Mouse (Mus musculus): ENCODE measurements around the gene Selenom. TPM values are rescaled to one million over a fixed set of nuclear protein-coding genes. Genes with fewer than 3 reads are reported as not detected.

The Selenom gene
- 148 and 151 TPM in 2 replicates for polyA plus RNA-seq (2014; fragmentation: Nextera tagmentation; extraction: Ambion mirVana)

DNA sequence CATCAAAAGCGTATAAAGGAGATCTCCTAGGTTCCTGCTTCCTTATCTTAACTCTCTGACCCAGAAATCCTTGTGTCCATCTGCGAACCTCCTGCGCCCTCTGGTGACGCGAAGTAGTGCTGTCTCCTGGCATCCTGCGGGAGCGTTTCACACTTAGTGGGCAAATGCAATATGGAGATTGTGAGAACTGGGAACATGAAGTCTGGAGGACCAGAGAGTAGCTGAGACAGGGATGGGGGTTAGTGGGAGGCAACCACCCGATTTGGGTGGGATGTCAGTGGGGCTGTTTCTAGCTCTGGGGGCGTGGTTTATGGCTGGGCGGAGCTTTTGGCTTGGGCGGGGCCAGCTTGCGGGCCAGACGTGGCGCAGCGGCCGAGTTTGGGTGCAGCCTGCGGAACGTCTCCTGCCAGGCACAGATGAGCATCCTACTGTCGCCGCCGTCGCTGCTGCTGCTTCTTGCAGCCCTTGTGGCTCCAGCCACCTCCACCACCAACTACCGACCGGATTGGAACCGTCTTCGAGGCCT lies at the start of gene Selenom:
Gene Selenom (plus strand): TSS at position 156 of the 526 bp plus-strand sequence.
- Histone ChIP-seq H3K27me3 (ENCODE audit: control insufficient read depth, insufficient read depth, low read length) (no peaks in the 10 kb centered on the region), H3K36me3 (ENCODE audit: control insufficient read depth, insufficient read depth, low read length) (peaks cover 8% of the 10 kb centered on the region), H3K4me1 (ENCODE audit: control insufficient read depth in 2 of 2, insufficient read depth in 2 of 2, low read length in 2 of 2) (peaks cover 15 to 44% of the 10 kb centered on the region in 2 experiments), H3K9ac (ENCODE audit: low read length) (peak within 1 kb of the TSS; percentile 78), H3K27ac (replicated peaks in 1 of 2; ENCODE audit: control insufficient read depth in 1 of 2, insufficient read depth in 1 of 2, low read depth in 2 of 2, low read length in 2 of 2) (peak within 1 kb of the TSS; percentile 60 to 69), H3K9me3 (ENCODE audit: control insufficient read depth, low read length) (no peaks in the 10 kb centered on the region), H3K4me2 (ENCODE audit: low read length) (peak within 1 kb of the TSS; percentile 84), H3K4me3 (ENCODE audit: control insufficient read depth in 1 of 2, insufficient read depth in 1 of 2, low read depth in 1 of 2, low read length in 2 of 2) (peak within 1 kb of the TSS; percentile 47 to 70)
- peak; percentile 62 for ATAC-seq (ENCODE audit: insufficient number of reproducible peaks, insufficient read depth, low FRiP score, low read depth)
- under 1% methylated on average over 26 of the region's 26 CpGs for WGBS

DNA sequence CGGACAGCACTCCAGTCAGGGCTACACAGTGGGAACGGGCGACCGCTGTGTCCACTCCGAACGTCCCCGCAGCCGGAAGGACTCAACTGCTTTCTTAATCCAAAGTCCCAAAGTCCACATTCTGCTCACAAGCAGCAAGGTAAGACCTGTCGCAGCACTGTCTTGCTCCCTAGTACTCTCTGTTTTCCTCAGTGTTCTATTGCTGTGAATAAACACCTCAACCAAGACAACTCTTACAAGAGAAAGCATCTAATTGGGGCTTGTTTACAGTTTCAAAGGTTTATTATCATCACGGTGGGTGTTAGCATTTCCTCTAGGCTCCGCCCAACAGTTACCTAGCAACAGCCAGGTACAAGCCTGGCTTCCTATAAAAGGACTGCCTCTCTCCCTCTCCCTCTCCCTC lies 43.0 kb upstream of the Selenom start:
- WGBS = 24% methylated on average over 11 of the region's 11 CpGs
- Histone ChIP-seq H3K27ac (replicated peaks in 1 of 2; ENCODE audit: control insufficient read depth in 1 of 2, insufficient read depth in 1 of 2, low read depth in 2 of 2, low read length in 2 of 2) (no peak overlapping the region), H3K4me3 (ENCODE audit: control insufficient read depth in 1 of 2, insufficient read depth in 1 of 2, low read depth in 1 of 2, low read length in 2 of 2) (no peak overlapping the region), H3K9me3 (ENCODE audit: control insufficient read depth, low read length) (no peaks in the 10 kb centered on the region), H3K36me3 (ENCODE audit: control insufficient read depth, insufficient read depth, low read length) (no peaks in the 10 kb centered on the region), H3K27me3 (ENCODE audit: control insufficient read depth, insufficient read depth, low read length) (0 out of 2 replicates have a peak, but pooled peaks cover 4% of the 10 kb centered on the region), H3K4me2 (ENCODE audit: low read length) (no peak overlapping the region), H3K9ac (ENCODE audit: low read length) (no peak overlapping the region), H3K4me1 (ENCODE audit: control insufficient read depth in 2 of 2, insufficient read depth in 2 of 2, low read length in 2 of 2) (no peaks in the 10 kb centered on the region)
- no peak for ATAC-seq (ENCODE audit: insufficient number of reproducible peaks, insufficient read depth, low FRiP score, low read depth)

DNA sequence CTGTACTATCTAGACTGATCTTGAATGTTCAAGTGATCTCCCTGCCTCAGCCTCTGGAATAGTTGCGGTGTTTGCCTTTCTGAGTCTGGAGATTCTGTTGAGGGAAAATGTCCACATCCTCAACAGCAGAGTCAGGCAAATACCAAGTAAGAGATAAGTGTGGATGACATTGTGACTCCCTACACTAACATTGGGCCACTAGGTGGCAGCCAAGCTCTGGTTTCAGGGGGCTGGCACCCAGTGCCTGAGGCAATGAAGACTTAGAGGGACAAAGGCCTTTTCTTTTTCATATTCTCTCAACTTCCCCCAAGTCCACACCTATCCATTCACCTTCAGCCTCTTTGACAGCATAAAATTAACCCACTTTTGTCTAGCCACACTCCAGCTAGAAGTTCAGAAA lies 42.0 kb upstream of the Selenom start:
- H3K4me3 ChIP-seq (ENCODE audit: control insufficient read depth in 1 of 2, insufficient read depth in 1 of 2, low read depth in 1 of 2, low read length in 2 of 2) = no peak overlapping the region
- H3K27ac ChIP-seq (replicated peaks in 1 of 2; ENCODE audit: control insufficient read depth in 1 of 2, insufficient read depth in 1 of 2, low read depth in 2 of 2, low read length in 2 of 2) = no peak overlapping the region
- H3K4me2 ChIP-seq (ENCODE audit: low read length) = no peak overlapping the region
- peak; percentile 64; the same call in 1 of the 2 replicates for ATAC-seq (ENCODE audit: insufficient number of reproducible peaks, insufficient read depth, low FRiP score, low read depth)
- no peaks in the 10 kb centered on the region for H3K36me3 ChIP-seq (ENCODE audit: control insufficient read depth, insufficient read depth, low read length)
- H3K9me3 ChIP-seq (ENCODE audit: control insufficient read depth, low read length) = no peaks in the 10 kb centered on the region
- H3K4me1 ChIP-seq (ENCODE audit: control insufficient read depth in 2 of 2, insufficient read depth in 2 of 2, low read length in 2 of 2) = no peaks in the 10 kb centered on the region
- 23% methylated on average over 1 of the region's 1 CpGs for WGBS
- no peak overlapping the region for H3K9ac ChIP-seq (ENCODE audit: low read length)
- 0 out of 2 replicates have a peak, but pooled peaks cover 4% of the 10 kb centered on the region for H3K27me3 ChIP-seq (ENCODE audit: control insufficient read depth, insufficient read depth, low read length)

DNA sequence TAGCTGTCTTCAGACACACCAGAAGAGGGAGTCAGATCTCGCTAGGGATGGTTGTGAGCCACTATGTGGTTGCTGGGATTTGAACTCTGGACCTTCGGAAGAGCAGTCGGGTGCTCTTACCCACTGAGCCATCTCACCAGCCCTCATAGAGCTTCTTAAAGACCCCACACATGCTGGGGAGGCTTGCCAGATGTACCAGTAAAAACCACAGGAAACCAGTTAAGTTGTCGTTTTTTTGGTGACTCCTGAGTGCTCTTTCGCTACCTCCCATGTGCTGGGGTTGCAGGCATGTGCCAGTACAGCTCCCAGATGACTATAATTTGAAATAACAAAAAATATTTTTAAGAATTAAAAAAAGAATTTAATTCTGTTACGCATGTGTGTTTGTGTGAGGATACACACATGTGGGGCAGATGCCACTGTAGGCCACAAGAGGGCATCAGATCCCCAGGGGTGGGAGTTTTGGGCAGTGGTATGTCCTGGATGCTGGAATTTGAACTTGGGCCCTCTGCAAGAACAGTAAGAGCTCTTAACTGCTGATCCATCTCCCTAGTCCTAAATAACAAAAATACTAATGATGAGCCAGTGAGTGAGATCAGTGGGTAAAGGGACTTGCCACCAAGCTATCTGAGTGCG lies 39.9 kb upstream of the Selenom start:
- H3K4me2 ChIP-seq (ENCODE audit: low read length) = no peak overlapping the region
- H3K27me3 ChIP-seq (ENCODE audit: control insufficient read depth, insufficient read depth, low read length) = 0 out of 2 replicates have a peak, but pooled peaks cover 4% of the 10 kb centered on the region
- no peaks in the 10 kb centered on the region for H3K9me3 ChIP-seq (ENCODE audit: control insufficient read depth, low read length)
- no peaks in the 10 kb centered on the region for H3K4me1 ChIP-seq (ENCODE audit: control insufficient read depth in 2 of 2, insufficient read depth in 2 of 2, low read length in 2 of 2)
- no peak overlapping the region for H3K9ac ChIP-seq (ENCODE audit: low read length)
- ATAC-seq (ENCODE audit: insufficient number of reproducible peaks, insufficient read depth, low FRiP score, low read depth) = no peak
- 89% methylated on average over 7 of the region's 7 CpGs for WGBS
- no peak overlapping the region for H3K4me3 ChIP-seq (ENCODE audit: control insufficient read depth in 1 of 2, insufficient read depth in 1 of 2, low read depth in 1 of 2, low read length in 2 of 2)
- no peaks in the 10 kb centered on the region for H3K36me3 ChIP-seq (ENCODE audit: control insufficient read depth, insufficient read depth, low read length)
- no peak overlapping the region for H3K27ac ChIP-seq (replicated peaks in 1 of 2; ENCODE audit: control insufficient read depth in 1 of 2, insufficient read depth in 1 of 2, low read depth in 2 of 2, low read length in 2 of 2)

DNA sequence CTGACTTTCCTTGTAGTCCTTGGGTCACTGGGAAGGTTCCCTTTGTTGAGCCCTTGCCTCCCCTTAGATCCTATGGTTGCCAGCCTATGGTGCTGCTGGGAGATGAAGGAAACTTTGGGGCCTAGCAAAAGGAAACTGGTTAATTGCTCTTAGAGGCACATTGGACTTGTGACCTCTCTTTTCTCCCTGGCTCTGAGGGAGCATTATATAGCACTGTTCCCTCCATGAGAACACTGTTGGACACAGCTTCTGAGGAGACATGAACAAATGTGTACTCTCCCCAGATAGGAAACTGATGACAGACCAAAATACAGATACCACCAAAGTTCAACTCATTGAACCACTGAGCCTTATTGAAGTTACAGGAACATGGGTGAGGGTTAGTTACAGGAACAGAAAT lies 39.0 kb upstream of the Selenom start:
- H3K9ac ChIP-seq (ENCODE audit: low read length) = no peak overlapping the region
- H3K36me3 ChIP-seq (ENCODE audit: control insufficient read depth, insufficient read depth, low read length) = no peaks in the 10 kb centered on the region
- no peak overlapping the region for H3K27ac ChIP-seq (replicated peaks in 1 of 2; ENCODE audit: control insufficient read depth in 1 of 2, insufficient read depth in 1 of 2, low read depth in 2 of 2, low read length in 2 of 2)
- no peak for ATAC-seq (ENCODE audit: insufficient number of reproducible peaks, insufficient read depth, low FRiP score, low read depth)
- 0 out of 2 replicates have a peak, but pooled peaks cover 4% of the 10 kb centered on the region for H3K27me3 ChIP-seq (ENCODE audit: control insufficient read depth, insufficient read depth, low read length)
- no peaks in the 10 kb centered on the region for H3K4me1 ChIP-seq (ENCODE audit: control insufficient read depth in 2 of 2, insufficient read depth in 2 of 2, low read length in 2 of 2)
- no peak overlapping the region for H3K4me2 ChIP-seq (ENCODE audit: low read length)
- no peak overlapping the region for H3K4me3 ChIP-seq (ENCODE audit: control insufficient read depth in 1 of 2, insufficient read depth in 1 of 2, low read depth in 1 of 2, low read length in 2 of 2)
- no peaks in the 10 kb centered on the region for H3K9me3 ChIP-seq (ENCODE audit: control insufficient read depth, low read length)

DNA sequence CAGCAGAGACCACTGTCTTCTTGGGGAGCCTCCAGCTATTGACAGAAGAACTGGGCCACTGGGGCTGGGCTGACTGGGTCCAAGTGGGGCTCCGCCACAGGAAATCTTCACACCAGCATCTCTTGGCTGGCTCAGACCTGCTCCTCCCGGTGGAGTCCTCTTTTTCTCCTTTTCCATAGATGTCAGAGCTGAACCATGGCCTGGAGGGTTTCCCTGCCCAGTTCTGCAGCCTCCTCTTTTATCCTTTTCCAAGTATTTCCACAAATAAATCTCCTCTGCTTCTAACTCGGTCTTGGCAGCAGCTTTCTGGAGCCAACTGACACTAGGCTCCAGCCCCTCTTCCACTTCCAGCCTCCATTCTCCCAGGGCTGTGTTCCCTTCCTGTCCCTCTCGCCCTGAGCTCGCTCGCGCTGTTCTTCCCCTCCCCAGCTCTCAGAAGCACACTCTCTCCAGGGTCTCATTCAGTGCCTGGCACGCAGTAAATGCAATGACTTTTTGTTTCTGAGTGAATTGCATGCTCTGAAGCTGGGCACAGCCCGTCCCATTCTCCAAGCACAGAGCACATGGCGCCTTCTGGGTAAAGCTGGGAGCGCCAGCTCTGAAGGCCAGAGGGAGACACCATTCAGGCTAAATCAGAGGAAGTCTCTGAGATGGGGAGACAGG lies 30.4 kb upstream of the Selenom start:
- H3K4me2 ChIP-seq (ENCODE audit: low read length) = no peak overlapping the region
- no peak overlapping the region for H3K4me3 ChIP-seq (ENCODE audit: control insufficient read depth in 1 of 2, insufficient read depth in 1 of 2, low read depth in 1 of 2, low read length in 2 of 2)
- no peak overlapping the region for H3K27ac ChIP-seq (replicated peaks in 1 of 2; ENCODE audit: control insufficient read depth in 1 of 2, insufficient read depth in 1 of 2, low read depth in 2 of 2, low read length in 2 of 2)
- no peaks in the 10 kb centered on the region for H3K9me3 ChIP-seq (ENCODE audit: control insufficient read depth, low read length)
- no peak overlapping the region for H3K9ac ChIP-seq (ENCODE audit: low read length)
- H3K4me1 ChIP-seq (ENCODE audit: control insufficient read depth in 2 of 2, insufficient read depth in 2 of 2, low read length in 2 of 2) = peaks cover under 1 to 4% of the 10 kb centered on the region in 2 experiments; a peak in 2 of 4 replicates
- WGBS = 60% methylated on average over 11 of the region's 11 CpGs
- ATAC-seq (ENCODE audit: insufficient number of reproducible peaks, insufficient read depth, low FRiP score, low read depth) = no peak
- no peaks in the 10 kb centered on the region for H3K36me3 ChIP-seq (ENCODE audit: control insufficient read depth, insufficient read depth, low read length)
- no peaks in the 10 kb centered on the region for H3K27me3 ChIP-seq (ENCODE audit: control insufficient read depth, insufficient read depth, low read length)

DNA sequence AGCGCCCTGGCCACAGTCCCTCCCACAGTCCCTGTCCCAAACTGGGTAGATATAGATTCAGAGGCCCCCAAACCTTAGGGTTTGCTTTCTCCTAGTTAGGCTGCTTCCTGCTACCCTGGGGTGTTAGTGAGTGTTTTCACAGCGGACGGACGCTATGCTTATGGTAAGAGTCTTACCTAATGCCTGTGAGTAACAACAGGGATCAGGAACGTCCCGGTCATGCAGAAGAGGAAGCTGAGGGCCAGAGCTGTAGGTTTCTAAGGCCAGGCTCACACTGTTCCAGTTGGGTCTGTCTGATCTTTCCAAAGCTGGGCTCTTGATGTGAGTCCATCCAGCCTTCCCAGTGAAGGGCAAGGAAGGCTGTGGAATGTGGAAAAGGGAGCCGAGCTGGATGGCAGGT lies 28.1 kb upstream of the Selenom start:
- no peak for ATAC-seq (ENCODE audit: insufficient number of reproducible peaks, insufficient read depth, low FRiP score, low read depth)
- H3K4me1 ChIP-seq (ENCODE audit: control insufficient read depth in 2 of 2, insufficient read depth in 2 of 2, low read length in 2 of 2) = peaks cover 4% of the 10 kb centered on the region in 2 experiments; a peak in 2 of 4 replicates

More for the DNA sequence above, 28.1 kb upstream of the Selenom start:
- Histone ChIP-seq H3K27ac (replicated peaks in 1 of 2; ENCODE audit: control insufficient read depth in 1 of 2, insufficient read depth in 1 of 2, low read depth in 2 of 2, low read length in 2 of 2) (no peak overlapping the region), H3K4me3 (ENCODE audit: control insufficient read depth in 1 of 2, insufficient read depth in 1 of 2, low read depth in 1 of 2, low read length in 2 of 2) (no peak overlapping the region), H3K9ac (ENCODE audit: low read length) (no peak overlapping the region), H3K9me3 (ENCODE audit: control insufficient read depth, low read length) (no peaks in the 10 kb centered on the region), H3K27me3 (ENCODE audit: control insufficient read depth, insufficient read depth, low read length) (no peaks in the 10 kb centered on the region), H3K4me2 (ENCODE audit: low read length) (no peak overlapping the region), H3K36me3 (ENCODE audit: control insufficient read depth, insufficient read depth, low read length) (no peaks in the 10 kb centered on the region)
- 58% methylated on average over 7 of the region's 7 CpGs for WGBS

Measured in heart, embryonic 14.5 days (tissue).